Mouse (Mus musculus): Measurements from ENCODE around the gene Mrnip.

The Mrnip gene

GRCm38 (mm10) chr11:50225611-50226378 is 51.6 kb downstream of the Mrnip start:
- no peak for DNase-seq (ENCODE audit: low spot score)

GRCm38 (mm10) chr11:50226406-50226805 is 52.2 kb downstream of the Mrnip start:
- DNase-seq (ENCODE audit: low spot score): no peak

GRCm38 (mm10) chr11:50227226-50227625 is 53.0 kb downstream of the Mrnip start:
- no peak for DNase-seq (ENCODE audit: low spot score)

GRCm38 (mm10) chr11:50227736-50228135 is 53.5 kb downstream of the Mrnip start:
- DNase-seq (ENCODE audit: low spot score): no peak

GRCm38 (mm10) chr11:50228772-50229171 is 54.5 kb downstream of the Mrnip start:
- no peak for DNase-seq (ENCODE audit: low spot score)

GRCm38 (mm10) chr11:50229252-50229910 is 55.1 kb downstream of the Mrnip start:
- no peak for DNase-seq (ENCODE audit: low spot score)

GRCm38 (mm10) chr11:50230481-50231304 is 56.4 kb downstream of the Mrnip start:
- DNase-seq (ENCODE audit: low spot score): no peak

- DNase-seq (ENCODE audit: low spot score): no peak
Observed at GRCm38 (mm10) chr11:50231411-50231810, 57.2 kb downstream of the Mrnip start.

- no peak for DNase-seq (ENCODE audit: low spot score)
Observed at GRCm38 (mm10) chr11:50233022-50233421, 58.8 kb downstream of the Mrnip start.

GRCm38 (mm10) chr11:50233993-50234392 is 59.7 kb downstream of the Mrnip start:
- no peak for DNase-seq (ENCODE audit: low spot score)

- no peak for DNase-seq (ENCODE audit: low spot score)
Observed at GRCm38 (mm10) chr11:50234606-50235005, 60.4 kb downstream of the Mrnip start.

- peak; percentile 79 for DNase-seq (ENCODE audit: low spot score)
Observed at GRCm38 (mm10) chr11:50236540-50236936, 62.3 kb downstream of the Mrnip start.

GRCm38 (mm10) chr11:50236937-50237835 is 62.9 kb downstream of the Mrnip start:
- DNase-seq (ENCODE audit: low spot score): no peak

- no peak for DNase-seq (ENCODE audit: low spot score)
Observed at GRCm38 (mm10) chr11:50238324-50238723, 64.1 kb downstream of the Mrnip start, which contains the start of gene Ltc4s. Gene Ltc4s (minus strand): TSS chr11:50238616.

- no peak for DNase-seq (ENCODE audit: low spot score)
Observed at GRCm38 (mm10) chr11:50238821-50239791, 64.9 kb downstream of the Mrnip start.

- no peak for DNase-seq (ENCODE audit: low spot score)
Observed at GRCm38 (mm10) chr11:50240235-50240911, 66.1 kb downstream of the Mrnip start.

GRCm38 (mm10) chr11:50243926-50244325 is 69.7 kb downstream of the Mrnip start:
- no peak for DNase-seq (ENCODE audit: low spot score)

- DNase-seq (ENCODE audit: low spot score): no peak
Observed at GRCm38 (mm10) chr11:50245269-50245668, 71.0 kb downstream of the Mrnip start.

GRCm38 (mm10) chr11:50248473-50249171 is 74.4 kb downstream of the Mrnip start:
- DNase-seq (ENCODE audit: low spot score): no peak
